Mouse (Mus musculus) small intestine, adult 2 months (tissue): Measurements from ENCODE around the gene Plcb2.

Experiments
- CTCF ChIP-seq: fragments of 200-500 bp; IDR thresholded peaks from 2 replicates; pipeline ENCODE4 v1.5.1; 2012; ENCODE audit warnings: low read depth, mild to moderate bottlenecking, control low read depth, inconsistent platforms, low read length, moderate library complexity, mixed read lengths; ENCODE audit not compliant: insufficient replicate concordance, insufficient read length; ENCODE audit errors: extremely low read depth
- POLR2A ChIP-seq: fragments of 200-500 bp; IDR thresholded peaks from 2 replicates; pipeline ENCODE4 v1.6.1; 2012; ENCODE audit warnings: low read depth, mild to moderate bottlenecking, control low read depth, inconsistent platforms, low read length, moderate library complexity

GRCm38 (mm10) chr2:118752792-118753108 lies 24.5 kb upstream of the Plcb2 start:
- TF ChIP-seq CTCF = no peak
- TF ChIP-seq POLR2A = no peak
